Mouse (Mus musculus) embryonic fibroblast, embryonic 13.5 days (primary cell): ENCODE measurements at regions not wholly inside any gene's neighbourhood (a gene's known extent, or its start where the extent isn't known, plus 50 kb on each side); places are given as distances from the start of the nearest gene placed in this dataset.
A peak's percentile ranks its signal among the peaks of the same experiment; 100 is the strongest.

Experiments
- H3K27ac ChIP-seq: 2 replicates; pipeline ENCODE4 v1.5.1; 2012; ENCODE audit warnings: low read length, control low read depth, inconsistent platforms; ENCODE audit not compliant: insufficient read depth
- H3K4me1 ChIP-seq: 2 replicates; pipeline ENCODE4 v1.6.1; 2011; ENCODE audit warnings: low read length; ENCODE audit not compliant: control insufficient read depth, insufficient read depth
- H3K4me3 ChIP-seq: 2 replicates; pipeline ENCODE4 v1.5.1; 2011; ENCODE audit warnings: mild to moderate bottlenecking, control low read depth, low read length; ENCODE audit not compliant: insufficient read depth
- CTCF ChIP-seq: IDR thresholded peaks from 2 replicates; pipeline ENCODE4 v1.5.1; 2011; ENCODE audit warnings: mild to moderate bottlenecking, control low read depth, low read length, moderate library complexity, borderline replicate concordance; ENCODE audit not compliant: insufficient read depth
- POLR2A ChIP-seq: IDR thresholded peaks from 2 replicates; pipeline ENCODE4 v1.6.1; 2011; ENCODE audit warnings: low read depth, mild to moderate bottlenecking, control low read depth, low read length, moderate library complexity

- no peak for TF ChIP-seq CTCF
- no peak overlapping the region for H3K27ac ChIP-seq
- H3K4me1 ChIP-seq = no peaks in the 10 kb centered on the region
- H3K4me3 ChIP-seq = no peak overlapping the region
Measured at GRCm38 (mm10) chr1:57633986-57634385, 140.0 kb upstream of the Spats2l start.

GRCm38 (mm10) chr1:57642131-57642530 lies 131.8 kb upstream of the Spats2l start:
- H3K27ac ChIP-seq = no peak overlapping the region
- no peak for TF ChIP-seq CTCF
- TF ChIP-seq POLR2A = no peak
- no peak overlapping the region for H3K4me3 ChIP-seq
- H3K4me1 ChIP-seq = no peaks in the 10 kb centered on the region

GRCm38 (mm10) chr1:57643466-57644097 lies 130.4 kb upstream of the Spats2l start:
- TF ChIP-seq CTCF = no peak
- no peak for TF ChIP-seq POLR2A
- Histone ChIP-seq H3K4me3 (no peak overlapping the region), H3K4me1 (no peaks in the 10 kb centered on the region), H3K27ac (no peak overlapping the region)

GRCm38 (mm10) chr1:57664962-57665361 lies 109.0 kb upstream of the Spats2l start:
- Histone ChIP-seq H3K4me3 (no peak overlapping the region), H3K4me1 (no peaks in the 10 kb centered on the region), H3K27ac (no peak overlapping the region)
- no peak for TF ChIP-seq POLR2A
- no peak for TF ChIP-seq CTCF

GRCm38 (mm10) chr1:57665724-57666123 lies 108.2 kb upstream of the Spats2l start:
- H3K27ac ChIP-seq = no peak overlapping the region
- no peak for TF ChIP-seq POLR2A
- TF ChIP-seq CTCF = no peak
- no peak overlapping the region for H3K4me3 ChIP-seq
- no peaks in the 10 kb centered on the region for H3K4me1 ChIP-seq

GRCm38 (mm10) chr1:57666179-57666693 lies 107.7 kb upstream of the Spats2l start:
- Histone ChIP-seq H3K4me1 (no peaks in the 10 kb centered on the region), H3K4me3 (no peak overlapping the region), H3K27ac (no peak overlapping the region)
- TF ChIP-seq CTCF = no peak
- TF ChIP-seq POLR2A = no peak

GRCm38 (mm10) chr1:57673415-57673814 lies 100.5 kb upstream of the Spats2l start:
- no peak overlapping the region for H3K4me3 ChIP-seq
- TF ChIP-seq CTCF (no peak), POLR2A (no peak)
- no peaks in the 10 kb centered on the region for H3K4me1 ChIP-seq
- H3K27ac ChIP-seq = no peak overlapping the region

- TF ChIP-seq POLR2A (no peak), CTCF (no peak)
- Histone ChIP-seq H3K4me1 (no peaks in the 10 kb centered on the region), H3K4me3 (no peak overlapping the region), H3K27ac (no peak overlapping the region)
Measured at GRCm38 (mm10) chr1:57673957-57674699, 99.8 kb upstream of the Spats2l start.

- Histone ChIP-seq H3K27ac (peak overlapping the region; percentile 51), H3K4me1 (peaks cover 3% of the 10 kb centered on the region), H3K4me3 (no peak overlapping the region)
- TF ChIP-seq POLR2A = no peak
- TF ChIP-seq CTCF = no peak
Measured at GRCm38 (mm10) chr1:57684387-57685162, 89.4 kb upstream of the Spats2l start.
